ENCODE assay signal across 9 mouse cellular contexts in the genomic region with DNA sequence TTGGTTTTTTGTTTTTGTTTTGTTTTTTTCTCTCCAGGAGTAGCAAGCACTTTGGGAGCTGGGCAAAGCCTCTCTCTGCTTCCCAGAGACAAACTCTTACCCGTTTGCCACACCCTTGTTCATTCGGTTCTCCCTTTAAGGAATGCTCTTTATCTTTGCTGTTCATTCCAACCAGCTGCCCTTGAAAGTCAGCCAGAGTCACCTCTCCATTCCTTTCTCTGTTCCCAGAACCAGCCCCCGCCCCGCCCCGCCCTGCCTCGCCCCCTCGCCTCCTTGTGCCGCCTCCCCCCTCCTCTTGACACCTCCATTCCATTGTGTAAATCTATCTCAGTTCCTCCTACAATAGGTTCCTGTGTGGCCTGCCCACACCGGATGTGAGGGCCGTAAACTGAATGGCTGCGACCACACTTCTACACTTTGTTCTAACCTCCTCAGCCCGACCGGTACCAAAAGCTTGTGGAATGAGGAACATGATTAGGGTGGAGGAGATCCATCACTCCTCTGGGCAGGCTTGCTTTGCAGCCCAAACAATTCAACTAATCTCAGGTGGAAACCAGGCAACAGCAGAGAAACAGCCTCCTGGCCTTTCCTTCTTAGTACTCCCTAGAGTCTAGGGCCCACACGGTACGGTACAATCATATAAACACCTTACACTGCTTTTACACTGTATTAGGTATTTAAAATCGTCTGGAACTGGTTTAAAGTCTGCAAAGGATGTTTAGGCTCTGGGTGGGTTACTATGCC. TPM values are rescaled to one million over a fixed set of nuclear protein-coding genes. Genes with fewer than 3 reads are reported as not detected.
DNase-seq lines count a peak whose midpoint lies in the region; ATAC-seq lines count a peak whose summit lies in the region.
"Had no signal": no experiment of that assay in that cellular context is flagged by ENCODE, and none has a peak within 500 bp of the region (broad histone marks: within the 10 kb centered on the region; RNA-seq: fewer than 3 reads in every experiment).

No protein-coding gene starts in this region.

- 0 out of 2 replicates have a peak overlapping the region, but pooled peaks have one; percentile 2 for H3K27ac ChIP-seq in forebrain, embryonic 10.5 days
- H3K27ac ChIP-seq in forebrain, embryonic 16.5 days (ENCODE audit: low read length): no peak overlapping the region
- H3K27ac ChIP-seq in limb, embryonic 11.5 days (replicated peaks; ENCODE audit: low read depth, low read length): peak overlapping the region; percentile 55
- H3K27ac ChIP-seq: hindbrain, embryonic 15.5 days had no signal

- no peak for ATAC-seq in forebrain, embryonic 16.5 days
- peak; percentile 65; the same call in 1 of the 2 replicates for ATAC-seq in limb, embryonic 11.5 days (ENCODE audit: insufficient number of reproducible peaks, low FRiP score, low TSS enrichment, low read depth)
- no peak for ATAC-seq in erythroblast, adult 5-6 weeks (replicated peaks; ENCODE audit: low FRiP score, poor library complexity, severe bottlenecking)

- no peak overlapping the region for H3K4me3 ChIP-seq in forebrain, embryonic 10.5 days
- no peak overlapping the region for H3K4me3 ChIP-seq in forebrain, embryonic 16.5 days (replicated peaks; ENCODE audit: low read length)
- no peak overlapping the region for H3K4me3 ChIP-seq in limb, embryonic 11.5 days (ENCODE audit: low read depth, low read length)
- H3K4me3 ChIP-seq: hindbrain, embryonic 15.5 days had no signal

- WGBS in forebrain, embryonic 10.5 days: 42% methylated on average over 16 of the region's 16 CpGs
- 38% methylated on average over 13 of the region's 16 CpGs for WGBS in forebrain, embryonic 16.5 days
- 12% methylated on average over 16 of the region's 16 CpGs for WGBS in limb, embryonic 11.5 days

- no peaks in the 10 kb centered on the region; the same call in 1 of the 2 replicates for H3K27me3 ChIP-seq in forebrain, embryonic 10.5 days (ENCODE audit: poor library complexity, severe bottlenecking)
- no peaks in the 10 kb centered on the region for H3K27me3 ChIP-seq in forebrain, embryonic 16.5 days (replicated peaks; ENCODE audit: control insufficient read depth, insufficient read depth, low read length)
- H3K27me3 ChIP-seq in limb, embryonic 11.5 days (ENCODE audit: control insufficient read depth, insufficient read depth, low read length): no peaks in the 10 kb centered on the region
- H3K27me3 ChIP-seq: hindbrain, embryonic 15.5 days had no signal

- H3K4me1 ChIP-seq in forebrain, embryonic 10.5 days: peaks cover 14% of the 10 kb centered on the region
- no peaks in the 10 kb centered on the region for H3K4me1 ChIP-seq in forebrain, embryonic 16.5 days (replicated peaks; ENCODE audit: control insufficient read depth, insufficient read depth, low read length)
- H3K4me1 ChIP-seq in limb, embryonic 11.5 days (ENCODE audit: control insufficient read depth, insufficient read depth, low read length): peaks cover 5% of the 10 kb centered on the region; the same call in 1 of the 2 replicates
- H3K4me1 ChIP-seq: hindbrain, embryonic 15.5 days had no signal

- DNase-seq in forebrain, embryonic 10.5 days (ENCODE audit: extremely low spot score, low spot score): no peak
- peak; percentile 41 for DNase-seq in embryo, embryonic 11 days
- DNase-seq in limb, embryonic 11.5 days (ENCODE audit: low spot score): peak; percentile 50
- DNase-seq in monocyte, adult 2 months (ENCODE audit: low read depth in 1 of 2, low spot score in 2 of 2): peak; percentile 20 to 23
- no peak for DNase-seq in left cerebral cortex, adult 8-10 months (ENCODE audit: low spot score in 2 of 2)
- no peak for DNase-seq in layer of hippocampus, adult 9-11 months

- no peaks in the 10 kb centered on the region for H3K36me3 ChIP-seq in forebrain, embryonic 10.5 days (replicated peaks)
- H3K36me3 ChIP-seq in forebrain, embryonic 16.5 days (ENCODE audit: control insufficient read depth, insufficient read depth): no peaks in the 10 kb centered on the region
- H3K36me3 ChIP-seq in limb, embryonic 11.5 days (ENCODE audit: control insufficient read depth, insufficient read depth, low read length): no peaks in the 10 kb centered on the region
- H3K36me3 ChIP-seq: hindbrain, embryonic 15.5 days had no signal

- no peak overlapping the region for H3K9ac ChIP-seq in forebrain, embryonic 16.5 days (replicated peaks; ENCODE audit: low read depth, low read length)
- no peak overlapping the region for H3K9ac ChIP-seq in limb, embryonic 11.5 days (ENCODE audit: low read length)
- H3K9ac ChIP-seq: hindbrain, embryonic 15.5 days had no signal

- 0 out of 2 replicates have a peak, but pooled peaks cover 3% of the 10 kb centered on the region for H3K9me3 ChIP-seq in forebrain, embryonic 10.5 days
- H3K9me3 ChIP-seq in forebrain, embryonic 16.5 days (ENCODE audit: control insufficient read depth, low read length): no peaks in the 10 kb centered on the region
- H3K9me3 ChIP-seq in limb, embryonic 11.5 days (ENCODE audit: control insufficient read depth, low read length): no peaks in the 10 kb centered on the region
- H3K9me3 ChIP-seq: hindbrain, embryonic 15.5 days had no signal

- H3K4me2 ChIP-seq in forebrain, embryonic 16.5 days (ENCODE audit: low read length): no peak overlapping the region
- peak overlapping the region; percentile 16 for H3K4me2 ChIP-seq in limb, embryonic 11.5 days (ENCODE audit: low read depth, severe bottlenecking)
- H3K4me2 ChIP-seq: hindbrain, embryonic 15.5 days had no signal

RNA-seq across cellular contexts. Expression of gene Gcnt2, which starts 9.5 kb away (rescaled TPM):
- 2.2 and 3.0 TPM in 2 replicates for polyA plus RNA-seq in forebrain, embryonic 10.5 days (2016; fragmentation: Nextera tagmentation; extraction: Ambion mirVana)
- 5.1 and 5.2 TPM in 2 replicates for polyA plus RNA-seq in forebrain, embryonic 16.5 days (2015; fragmentation: Nextera tagmentation; extraction: Ambion mirVana)
- polyA plus RNA-seq in limb, embryonic 11.5 days (2014; fragmentation: Nextera tagmentation; extraction: Ambion mirVana): 2.3 and 2.4 TPM in 2 replicates
- 10 to 100 TPM; 21.5 to 24.5 (median 23.5) TPM for total RNA-seq in left cerebral cortex, adult 8-10 months (2022)
- 8.6 and 9.4 TPM in 2 replicates for total RNA-seq in erythroblast, adult 5-6 weeks (2015; ENCODE audit: low replicate concordance)
- 2.2 and 5.7 TPM in 2 replicates for total RNA-seq in erythroblast, adult 5-6 weeks (2017; ENCODE audit: low replicate concordance)

Comparison
In these comparisons a context has a peak if more than half of its experiments do, and no peak if none do; other contexts are left out.
1. DNase-seq: peak in embryo, embryonic 11 days (single experiment), limb, embryonic 11.5 days (single experiment) and monocyte, adult 2 months (2 of 2); none in forebrain, embryonic 10.5 days (single experiment), left cerebral cortex, adult 8-10 months (0 of 2) and layer of hippocampus, adult 9-11 months (single experiment).